Mouse (Mus musculus): ENCODE results near the gene D130043K22Rik.

- TF ChIP-seq HCFC1 (IDR thresholded peaks at IDR 0.05; ENCODE audit: borderline replicate concordance, insufficient read depth, low read length) (no peak), ZC3H11A (IDR thresholded peaks at IDR 0.05; ENCODE audit: borderline replicate concordance, low read depth, low read length) (no peak), MAFK (IDR thresholded peaks at IDR 0.05; ENCODE audit: insufficient read depth, low read depth, low read length) (peak; percentile 33; the same call in 1 of the 2 replicates), ZNF384 (IDR thresholded peaks at IDR 0.05; ENCODE audit: low read depth, low read length) (no peak), CHD2 (IDR thresholded peaks at IDR 0.05; ENCODE audit: low read depth, low read length) (no peak)
These were observed 70.0 kb downstream of the D130043K22Rik start for GRCm38 (mm10) chr13:24914915-24915314.
